Mouse (Mus musculus) heart, adult 18-20 months (tissue): ENCODE results near the gene Trim5. TPM values are rescaled to one million over a fixed set of nuclear protein-coding genes. Genes with fewer than 3 reads are reported as not detected.
A peak's percentile ranks its signal among the peaks of the same experiment; 100 is the strongest.
"Not testable (repeated sequence)": the region's sequence is repeated elsewhere in the genome, so short reads cannot be mapped to it uniquely, and the experiment has no call there.

Source experiments
- DNase-seq, 2 experiments: peaks; one replicate each; pipeline ENCODE4 v3.0.0; 2021 to 2022; ENCODE audit warnings: mixed read lengths in 1 of 2
- long read RNA-seq, 2 experiments: library from polyadenylated mRNA; stranded (forward); transcript quantifications; one replicate each; pipeline ENCODE4 v2.0.0; 2021
- total RNA-seq, 2 experiments: library from RNA; stranded (reverse); gene quantifications; 2 replicates each; pipeline ENCODE4 v1.2.3; 2021

Gene Trim5
- total RNA-seq: 1 to 10 TPM; 2.3 to 2.7 TPM
- long read RNA-seq, experiment 1, partial matches to known transcripts: 0 of 3 reads
- long read RNA-seq, experiment 1, other reads (novel, unspliced or antisense): 3 of 3 reads
- long read RNA-seq, experiment 2: 0 reads

DNA sequence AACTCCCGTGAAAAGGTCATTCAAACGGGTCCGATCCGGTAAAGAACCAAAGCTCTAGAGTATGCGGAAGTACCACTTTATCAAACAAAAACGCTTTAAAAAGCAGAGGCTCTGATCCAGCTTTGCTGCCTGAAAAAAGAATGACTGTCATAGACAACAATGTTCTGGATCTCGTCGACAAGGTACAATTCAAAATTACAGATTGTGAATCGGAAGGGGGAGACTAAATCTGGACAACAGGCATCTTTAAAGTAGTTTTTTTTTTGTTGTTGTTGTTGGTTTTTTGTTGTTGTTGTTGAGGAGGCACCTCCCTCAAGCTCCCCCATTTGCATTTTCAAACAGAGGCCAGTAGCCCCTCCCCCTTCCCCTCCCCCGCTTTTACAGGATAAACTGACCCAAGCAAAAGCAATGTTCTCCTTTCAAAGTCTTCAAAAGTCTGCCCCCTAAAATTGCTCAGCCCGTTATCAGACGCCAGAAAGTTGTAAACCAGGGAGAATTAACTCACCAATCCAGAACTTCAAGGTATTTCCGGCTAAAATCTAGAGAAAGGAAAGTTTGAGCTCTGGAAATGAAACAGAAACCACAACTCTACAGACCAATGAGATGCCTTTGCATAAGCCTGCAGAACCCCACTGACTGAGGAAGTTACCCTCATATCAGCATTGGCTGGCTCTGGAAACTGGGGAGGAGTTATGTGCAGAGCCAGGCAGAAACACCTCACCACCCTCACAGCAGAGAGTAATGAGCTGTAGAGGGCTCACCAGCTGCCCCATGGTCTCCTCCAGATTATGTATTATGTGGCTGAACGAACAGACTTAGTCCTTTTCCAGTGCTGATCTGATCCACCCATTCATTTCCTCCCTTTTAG lies at the start of gene Trim5:
Gene Trim5 (minus strand): TSS at position 519 of the 868 bp plus-strand sequence.
- DNase-seq: peak; percentile 17 to 53

DNA sequence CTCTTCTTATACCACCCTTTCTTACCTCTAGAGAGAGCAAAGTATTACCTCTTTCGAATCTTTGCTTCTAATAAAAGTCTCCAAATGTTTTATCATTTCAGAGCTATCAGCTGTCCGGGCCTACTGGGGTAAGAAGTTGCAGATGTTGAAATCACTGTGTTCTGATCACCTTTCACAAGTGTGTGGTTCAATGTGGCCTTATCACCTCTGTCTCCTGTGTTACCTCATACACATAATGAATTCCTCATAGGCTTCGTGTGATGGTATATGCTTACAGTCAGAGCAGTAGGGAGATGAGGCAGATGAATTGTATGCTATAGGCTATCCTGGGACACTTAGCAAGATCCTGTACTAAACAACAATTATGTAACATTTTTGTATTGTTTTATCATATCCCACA lies 47.7 kb upstream of the Trim5 start:
- DNase-seq: not testable (repeated sequence)

GRCm38 (mm10) chr7:104329171-104329570 lies 41.3 kb upstream of the Trim5 start, which contains the start of gene Trim34b:
Trim34b (plus strand) TSS chr7:104329471.
- DNase-seq: not testable (repeated sequence)

- DNase-seq: no peak
Measured at GRCm38 (mm10) chr7:104322028-104322427, 34.1 kb upstream of the Trim5 start.

- not testable (repeated sequence) for DNase-seq
Measured at GRCm38 (mm10) chr7:104315369-104316080, 27.6 kb upstream of the Trim5 start, which contains the start of gene Trim12a. Trim12a (minus strand) TSS chr7:104315466.

GRCm38 (mm10) chr7:104314796-104315353 lies 27.0 kb upstream of the Trim5 start:
- DNase-seq: peak; percentile 23 to 33

DNA sequence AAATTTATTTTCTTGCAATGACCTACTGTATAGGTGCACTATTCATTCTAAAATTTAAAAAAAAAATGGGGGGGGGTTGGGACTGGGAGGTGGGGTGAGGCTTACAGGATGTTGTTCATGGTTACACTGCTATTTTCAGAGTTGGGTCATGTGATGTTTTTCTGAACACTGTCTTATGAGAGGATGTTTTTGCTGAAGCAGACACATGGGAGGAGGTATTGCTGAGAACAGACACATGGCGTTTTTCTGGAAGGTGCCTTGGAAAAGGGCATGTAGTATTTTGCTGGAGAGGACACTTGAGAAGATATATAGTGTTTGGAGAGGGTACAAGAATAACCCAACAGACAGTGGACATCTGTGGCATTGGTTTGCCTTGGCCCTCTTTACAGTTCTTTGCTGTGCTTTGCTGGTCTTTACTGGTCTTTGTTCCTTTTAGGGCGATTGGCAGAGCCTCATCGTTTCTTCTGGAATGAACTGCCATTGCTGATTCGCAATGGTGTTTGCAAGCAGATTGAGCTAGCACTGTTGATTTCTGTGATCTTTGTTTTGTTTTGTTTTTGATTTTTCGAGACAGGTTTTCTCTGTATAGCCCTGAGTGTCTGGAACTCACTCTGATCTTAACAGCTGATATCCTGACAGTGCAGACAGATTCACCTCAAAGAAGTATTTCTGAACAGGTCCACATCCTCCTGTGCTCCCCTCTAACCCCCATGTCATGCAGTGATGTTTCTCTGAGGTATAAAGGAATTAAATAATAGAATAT lies 3.9 kb upstream of the Trim5 start:
- DNase-seq: no peak

DNA sequence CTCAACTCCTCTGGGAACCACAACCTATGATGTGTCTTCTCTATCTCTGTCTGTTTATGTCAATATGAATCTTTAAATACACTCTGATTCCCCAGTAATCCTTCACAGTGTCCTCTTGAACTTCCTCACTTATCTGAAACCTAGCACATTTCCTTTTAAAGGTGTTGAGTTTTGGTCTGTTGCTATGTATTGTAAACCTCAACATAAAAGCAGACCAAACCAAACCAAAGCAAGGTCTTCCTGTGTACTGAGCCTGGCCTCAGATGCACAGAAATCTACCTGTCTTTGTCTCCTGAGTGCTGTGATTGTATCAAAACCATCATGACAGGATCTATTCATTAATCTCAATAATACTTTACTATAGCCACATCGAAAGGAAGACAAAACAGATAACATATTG lies 2.7 kb upstream of the Trim5 start:
- DNase-seq: no peak

GRCm38 (mm10) chr7:104279361-104279760 lies 8.5 kb downstream of the Trim5 start:
- not testable (repeated sequence) for DNase-seq

DNA sequence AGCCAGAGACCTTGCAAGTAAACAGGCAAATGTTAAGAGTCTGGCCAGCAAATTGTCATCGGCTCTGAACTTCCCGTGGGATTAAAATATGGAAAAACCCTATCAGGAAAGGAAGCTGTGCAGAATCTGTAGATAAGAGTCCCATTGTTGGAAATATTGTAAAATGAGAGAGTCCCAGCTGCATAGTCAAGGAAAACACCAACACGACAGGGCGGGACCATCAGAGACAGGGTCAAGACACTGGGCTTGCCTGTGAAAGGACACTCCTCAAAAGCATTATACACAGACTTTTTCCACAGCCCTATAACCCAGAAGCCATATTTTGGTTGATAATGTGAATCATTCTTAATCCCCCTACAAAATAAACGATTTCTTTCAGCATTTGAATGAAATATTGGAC lies 22.6 kb downstream of the Trim5 start:
- DNase-seq: not testable (repeated sequence)

DNA sequence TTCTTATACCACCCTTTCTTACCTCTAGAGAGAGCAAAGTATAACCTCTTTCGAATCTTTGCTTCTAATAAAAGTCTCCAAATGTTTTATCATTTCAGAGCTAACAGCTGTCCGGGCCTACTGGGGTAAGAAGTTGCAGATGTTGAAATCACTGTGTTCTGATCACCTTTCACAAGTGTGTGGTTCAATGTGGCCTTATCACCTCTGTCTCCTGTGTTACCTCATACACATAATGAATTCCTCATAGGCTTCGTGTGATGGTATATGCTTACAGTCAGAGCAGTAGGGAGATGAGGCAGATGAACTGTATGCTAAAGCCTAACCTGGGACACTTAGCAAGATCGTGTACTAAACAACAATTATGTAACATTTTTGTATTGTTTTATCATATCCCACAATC lies 27.5 kb downstream of the Trim5 start:
- not testable (repeated sequence) for DNase-seq

GRCm38 (mm10) chr7:104244287-104245181 lies 43.4 kb downstream of the Trim5 start, which contains the start of gene Trim34a:
Trim34a (plus strand) TSS chr7:104244457.
- peak; percentile 79 to 87 for DNase-seq

- no peak for DNase-seq
Measured at GRCm38 (mm10) chr7:104243616-104244015, 44.3 kb downstream of the Trim5 start.

DNA sequence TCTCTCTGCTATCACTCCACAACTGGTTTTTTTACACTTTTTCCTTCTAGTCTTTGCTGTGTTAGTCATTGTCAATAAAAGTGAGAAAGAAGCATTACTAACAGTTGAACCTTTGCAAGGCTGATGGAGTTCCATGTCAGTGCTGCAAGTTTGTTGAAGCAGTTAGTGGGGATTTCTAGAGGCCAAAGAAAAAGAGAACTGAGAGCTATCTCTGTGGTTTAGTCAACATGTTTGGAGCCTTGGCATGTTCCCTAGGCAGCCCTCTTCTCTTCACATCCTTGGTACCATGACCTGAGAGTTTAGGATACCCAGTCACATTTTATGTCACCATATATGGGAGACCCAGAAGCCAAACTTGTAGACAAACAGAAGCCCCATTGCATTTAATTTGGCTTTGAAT lies 47.0 kb downstream of the Trim5 start:
- no peak for DNase-seq

DNA sequence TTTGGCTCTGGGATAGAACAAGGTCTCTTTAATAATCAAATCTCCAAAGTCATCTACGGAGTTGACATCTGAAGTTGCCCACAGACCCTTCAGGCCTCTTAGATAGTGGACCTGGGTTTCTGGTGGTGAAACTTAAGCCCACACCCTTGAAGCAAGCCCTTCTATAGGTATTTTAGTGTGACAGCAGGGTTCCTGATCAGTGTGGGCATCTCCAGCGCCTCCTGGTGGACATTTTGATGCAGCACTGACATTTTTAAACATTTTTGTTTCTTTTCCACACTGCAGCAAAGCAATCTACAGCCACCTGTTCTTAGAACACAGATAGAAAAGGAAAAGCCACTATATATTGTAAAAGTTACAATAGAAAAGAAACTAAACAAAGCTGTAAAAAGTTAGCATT lies 56.7 kb downstream of the Trim5 start:
- peak; percentile 18 to 56 for DNase-seq

DNA sequence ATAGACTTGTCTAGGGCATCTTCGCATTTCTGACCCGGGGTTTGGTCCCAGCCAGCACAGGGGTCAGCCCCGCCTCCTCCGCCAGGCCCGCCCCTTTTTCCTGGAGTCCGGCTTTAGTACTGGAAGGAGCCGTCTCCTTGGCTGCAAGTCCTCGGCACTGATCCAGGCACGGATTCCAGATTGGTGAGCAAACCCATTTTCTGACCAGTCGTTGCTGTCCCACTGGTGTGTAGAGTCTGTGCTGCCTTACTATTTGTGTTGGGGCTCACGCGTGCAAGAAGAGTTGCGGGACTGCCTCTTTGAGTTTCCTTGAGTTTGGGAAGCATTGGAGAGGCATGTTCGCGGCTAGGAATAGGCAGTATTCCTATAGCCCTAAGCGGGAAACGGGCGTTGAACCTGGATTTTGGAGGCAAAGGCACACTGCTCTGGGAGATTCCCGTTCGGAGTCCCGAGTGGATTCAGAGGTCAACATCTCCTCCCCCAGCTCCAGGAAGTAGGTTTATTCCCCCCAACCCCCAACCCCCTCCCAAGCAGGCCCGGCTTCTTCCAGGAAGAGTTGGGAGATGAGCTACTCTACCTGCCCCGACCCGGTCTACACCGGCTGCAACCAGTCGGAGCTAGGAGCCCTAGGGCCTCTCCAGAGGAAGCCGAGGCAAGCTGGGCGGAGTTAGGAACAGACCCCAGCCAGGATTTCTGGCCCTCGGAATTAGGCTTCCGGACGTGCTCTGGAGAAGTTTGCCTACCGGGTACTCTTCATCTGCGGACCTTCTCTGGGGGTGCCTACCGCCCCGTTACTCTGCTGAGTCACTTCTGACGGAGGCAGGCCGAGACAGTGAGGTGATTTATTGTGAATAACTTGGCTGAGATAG lies 69.0 kb downstream of the Trim5 start, which contains the start of gene Trim6:
Gene Trim6 (plus strand): TSS at position 93 of the 869 bp plus-strand sequence.
- peak; percentile 91 to 92 for DNase-seq

- no peak for DNase-seq
Measured at GRCm38 (mm10) chr7:104217881-104218280, 70.0 kb downstream of the Trim5 start.

GRCm38 (mm10) chr7:104216011-104216535 lies 71.8 kb downstream of the Trim5 start:
- DNase-seq: no peak
